Mouse (Mus musculus) erythroblast, embryonic 14.5 days (primary cell): ENCODE measurements around the gene Ptcd2. TPM values are rescaled to one million over a fixed set of nuclear protein-coding genes. Genes with fewer than 3 reads are reported as not detected.

Experiments used
- H3K27me3 ChIP-seq: 2 replicates; pipeline ENCODE4 v1.6.1; 2012; ENCODE audit warnings: inconsistent platforms; ENCODE audit not compliant: control insufficient read depth
- H3K36me3 ChIP-seq: 2 replicates; pipeline ENCODE4 v1.6.1; 2012; ENCODE audit warnings: mild to moderate bottlenecking, inconsistent platforms; ENCODE audit not compliant: control insufficient read depth
- H3K4me1 ChIP-seq: 2 replicates; pipeline ENCODE4 v1.6.1; 2012; ENCODE audit warnings: inconsistent platforms; ENCODE audit not compliant: control insufficient read depth
- H3K4me3 ChIP-seq: replicated peaks from 2 replicates; pipeline ENCODE3; 2012; ENCODE audit warnings: moderate library complexity, mild to moderate bottlenecking, inconsistent platforms
- H3K9me3 ChIP-seq: 2 replicates; pipeline ENCODE4 v1.6.1; 2012; ENCODE audit warnings: low read length, inconsistent platforms, mixed read lengths; ENCODE audit not compliant: control insufficient read depth
- GATA1 ChIP-seq: IDR thresholded peaks from 2 replicates; pipeline ENCODE4 v1.6.1; 2012; ENCODE audit warnings: low read length, inconsistent platforms, mixed read lengths
- TAL1 ChIP-seq: IDR thresholded peaks from 3 replicates; pipeline ENCODE4 v1.6.1; 2012; ENCODE audit warnings: low read length, inconsistent platforms, mixed read lengths
- polyA plus RNA-seq: library from polyadenylated mRNA; stranded (reverse); fragments of >175 nt; gene quantifications from 2 replicates; pipeline ENCODE4 v1.2.3, GENCODE M21; 2012

Ptcd2 gene
- polyA plus RNA-seq, 1 experiment: 0.82 TPM

DNA sequence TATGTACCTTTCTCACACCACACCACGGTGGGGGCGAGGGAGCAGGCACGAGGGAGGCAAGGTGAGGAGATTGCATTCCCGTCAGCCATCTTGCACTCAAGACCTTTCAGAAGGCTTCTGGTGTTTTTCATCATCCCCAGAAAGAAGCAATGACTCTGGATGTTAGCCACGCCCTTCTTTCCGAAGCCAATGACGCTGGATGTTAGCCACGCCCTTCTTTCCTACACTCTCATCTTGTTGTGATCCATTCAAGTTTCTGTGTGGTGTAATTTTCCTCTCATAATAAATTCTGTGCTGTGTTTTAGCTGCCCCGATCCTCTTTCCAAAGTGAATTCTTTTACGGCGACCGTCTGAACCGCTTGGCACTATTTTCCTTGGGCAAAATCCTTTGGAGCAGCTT lies 50.3 kb downstream of the Ptcd2 start:
- Histone ChIP-seq H3K4me1 (no peaks in the 10 kb centered on the region), H3K27me3 (no peaks in the 10 kb centered on the region), H3K36me3 (no peaks in the 10 kb centered on the region), H3K9me3 (no peaks in the 10 kb centered on the region; the same call in 1 of the 2 replicates), H3K4me3 (no peak overlapping the region)
- TF ChIP-seq TAL1: no peak
- no peak for TF ChIP-seq GATA1

DNA sequence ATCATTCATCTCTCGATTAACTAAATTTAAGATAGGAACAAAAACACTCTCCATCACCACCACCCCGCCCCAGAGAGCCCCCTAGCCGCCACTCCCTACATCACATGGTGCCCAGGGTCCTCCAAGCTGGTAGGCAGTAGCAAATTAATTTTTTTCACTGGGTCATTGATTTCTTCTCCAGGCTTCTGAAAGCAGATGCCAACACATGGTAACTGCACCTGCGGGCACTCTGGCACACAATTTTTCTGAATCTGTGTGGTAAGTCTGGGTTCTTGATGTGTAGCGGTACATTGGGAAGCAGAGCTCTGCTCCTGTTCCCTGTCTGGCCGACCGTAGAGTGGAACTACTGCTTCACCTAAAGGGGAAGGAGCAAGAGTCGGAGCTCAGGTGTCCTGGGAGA lies 53.7 kb downstream of the Ptcd2 start:
- TF ChIP-seq TAL1 (no peak), GATA1 (no peak)
- H3K36me3 ChIP-seq: no peaks in the 10 kb centered on the region
- H3K9me3 ChIP-seq: no peaks in the 10 kb centered on the region; the same call in 1 of the 2 replicates
- no peak overlapping the region for H3K4me3 ChIP-seq
- H3K27me3 ChIP-seq: no peaks in the 10 kb centered on the region
- no peaks in the 10 kb centered on the region for H3K4me1 ChIP-seq

DNA sequence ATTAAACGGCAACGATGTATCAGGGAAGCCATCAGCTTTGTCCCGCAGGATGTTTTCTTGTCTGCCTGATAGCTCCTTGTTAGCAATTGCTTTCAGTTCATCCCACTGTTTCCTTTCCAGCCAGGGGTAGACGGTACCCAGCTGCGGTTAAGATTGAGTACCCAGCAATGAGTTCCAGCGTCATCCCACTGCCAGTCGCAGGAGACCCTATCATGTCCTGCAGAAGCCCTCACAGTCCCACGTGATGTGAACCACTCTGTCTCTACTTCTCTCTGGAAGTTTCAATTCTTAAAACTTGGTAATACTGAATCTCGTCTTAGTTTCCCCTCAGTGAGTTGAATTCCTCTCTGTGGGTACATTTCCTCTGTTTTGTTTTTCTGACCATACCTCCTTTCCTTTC lies 56.7 kb downstream of the Ptcd2 start:
- no peaks in the 10 kb centered on the region for H3K36me3 ChIP-seq
- H3K4me1 ChIP-seq: no peaks in the 10 kb centered on the region
- TF ChIP-seq GATA1 (no peak), TAL1 (no peak)
- no peaks in the 10 kb centered on the region; the same call in 1 of the 2 replicates for H3K9me3 ChIP-seq
- H3K4me3 ChIP-seq: no peak overlapping the region
- H3K27me3 ChIP-seq: no peaks in the 10 kb centered on the region

DNA sequence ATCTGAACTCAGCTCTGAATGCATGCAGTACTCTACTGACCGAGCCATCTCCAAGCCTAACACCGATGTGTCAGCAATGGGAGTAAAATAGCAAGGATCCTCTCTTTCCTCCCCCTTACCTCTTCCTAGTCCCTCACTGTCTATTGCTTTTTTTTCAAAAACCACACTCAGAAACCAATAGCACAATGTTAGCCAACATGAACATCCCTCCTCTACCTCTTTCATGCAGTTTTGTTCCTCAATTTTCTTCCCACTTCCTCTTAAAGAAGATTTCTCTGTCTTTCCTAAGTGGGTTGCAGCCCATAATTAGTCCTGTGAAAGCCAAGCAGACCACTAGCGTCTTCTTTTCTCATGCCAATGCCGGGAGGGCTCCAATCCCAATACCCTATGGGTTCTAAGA lies 57.3 kb downstream of the Ptcd2 start:
- no peaks in the 10 kb centered on the region for H3K27me3 ChIP-seq
- no peaks in the 10 kb centered on the region for H3K9me3 ChIP-seq
- H3K36me3 ChIP-seq: no peaks in the 10 kb centered on the region
- no peaks in the 10 kb centered on the region for H3K4me1 ChIP-seq
- no peak overlapping the region for H3K4me3 ChIP-seq
- TF ChIP-seq GATA1: no peak
- TF ChIP-seq TAL1: no peak

DNA sequence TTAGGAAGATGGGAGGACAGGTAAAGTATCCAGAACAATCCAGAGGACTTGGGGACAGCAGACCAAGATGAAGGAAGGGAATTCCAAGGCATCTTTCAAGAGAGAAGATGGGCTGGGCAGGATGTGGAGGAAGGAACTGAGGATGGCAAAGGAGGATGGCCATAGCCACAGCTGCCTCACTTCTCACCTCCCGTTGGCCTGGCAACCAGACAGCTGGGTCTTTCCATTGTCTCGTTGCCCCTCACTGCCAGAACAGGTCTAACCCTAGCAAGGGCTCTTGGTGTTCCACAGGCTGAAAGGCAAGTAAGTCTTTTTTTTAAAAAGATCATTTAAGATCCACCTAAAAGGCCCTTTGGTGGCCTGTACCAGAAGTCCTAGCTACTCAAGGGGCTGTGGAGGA lies 59.3 kb downstream of the Ptcd2 start:
- TF ChIP-seq TAL1 (no peak), GATA1 (no peak)
- no peaks in the 10 kb centered on the region for H3K9me3 ChIP-seq

DNA sequence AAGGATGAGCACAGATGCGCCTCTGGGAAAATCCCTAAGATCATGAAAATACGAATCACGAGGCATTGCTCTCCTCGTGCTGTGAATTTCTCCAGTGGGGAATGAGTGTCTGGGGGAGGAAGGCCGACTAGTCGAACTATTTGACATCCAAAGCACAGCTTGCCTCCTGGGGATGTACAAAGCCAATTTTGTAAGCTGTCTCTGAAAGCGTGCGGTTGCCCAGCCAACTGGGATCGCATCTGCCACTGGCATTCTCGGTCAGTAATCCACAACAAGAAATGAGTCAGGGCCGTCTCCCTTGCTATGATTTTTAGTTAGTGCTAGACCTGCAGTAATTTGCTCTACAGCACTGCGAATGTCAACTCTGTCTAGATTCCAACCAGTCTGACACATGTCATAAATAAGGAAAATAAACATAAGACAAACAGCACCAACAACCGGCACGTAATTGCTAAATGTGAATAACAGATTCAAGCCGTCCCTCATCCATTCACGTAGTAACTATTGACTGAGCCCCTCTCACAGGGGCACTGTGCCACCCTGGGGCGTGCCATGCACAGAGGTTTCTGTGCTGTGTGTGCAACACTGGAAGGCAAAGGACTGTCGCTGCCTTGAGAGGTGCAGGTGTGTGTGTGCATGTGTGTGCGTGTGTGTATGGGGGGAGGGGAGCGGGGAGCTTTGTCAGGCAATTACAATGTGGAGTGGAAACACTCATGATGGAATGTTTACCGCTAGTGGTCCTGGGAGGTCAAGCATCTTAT lies 59.9 kb downstream of the Ptcd2 start:
- H3K4me1 ChIP-seq: no peaks in the 10 kb centered on the region
- H3K36me3 ChIP-seq: no peaks in the 10 kb centered on the region
- H3K9me3 ChIP-seq: no peaks in the 10 kb centered on the region
- TF ChIP-seq GATA1: no peak
- H3K27me3 ChIP-seq: no peaks in the 10 kb centered on the region
- no peak overlapping the region for H3K4me3 ChIP-seq

More for the DNA sequence above, 59.3 kb downstream of the Ptcd2 start:
- H3K36me3 ChIP-seq: no peaks in the 10 kb centered on the region
- no peaks in the 10 kb centered on the region for H3K27me3 ChIP-seq
- H3K4me1 ChIP-seq: no peaks in the 10 kb centered on the region
- no peak overlapping the region for H3K4me3 ChIP-seq

DNA sequence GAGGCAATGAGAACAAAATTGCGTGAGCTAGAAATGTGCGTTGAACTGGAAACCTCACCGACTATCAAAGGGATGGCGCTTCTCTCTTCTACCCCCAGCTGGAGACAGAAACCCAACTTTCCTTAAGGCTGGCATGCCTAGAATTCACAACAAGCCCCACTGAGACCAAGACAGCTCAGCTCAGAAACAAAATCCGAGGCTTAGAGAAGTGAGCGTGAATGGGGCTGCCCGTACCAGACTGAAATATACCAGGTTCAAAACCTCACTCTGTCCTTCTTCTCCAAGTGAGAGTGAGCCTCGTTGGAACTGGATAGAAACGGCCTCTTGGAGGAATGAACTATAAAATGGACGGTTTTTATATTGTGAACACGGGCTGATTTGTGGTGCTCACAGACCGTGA lies 60.6 kb downstream of the Ptcd2 start:
- Histone ChIP-seq H3K27me3 (no peaks in the 10 kb centered on the region), H3K36me3 (no peaks in the 10 kb centered on the region), H3K4me3 (no peak overlapping the region), H3K9me3 (no peaks in the 10 kb centered on the region), H3K4me1 (no peaks in the 10 kb centered on the region)
- TF ChIP-seq TAL1 (no peak), GATA1 (no peak)

DNA sequence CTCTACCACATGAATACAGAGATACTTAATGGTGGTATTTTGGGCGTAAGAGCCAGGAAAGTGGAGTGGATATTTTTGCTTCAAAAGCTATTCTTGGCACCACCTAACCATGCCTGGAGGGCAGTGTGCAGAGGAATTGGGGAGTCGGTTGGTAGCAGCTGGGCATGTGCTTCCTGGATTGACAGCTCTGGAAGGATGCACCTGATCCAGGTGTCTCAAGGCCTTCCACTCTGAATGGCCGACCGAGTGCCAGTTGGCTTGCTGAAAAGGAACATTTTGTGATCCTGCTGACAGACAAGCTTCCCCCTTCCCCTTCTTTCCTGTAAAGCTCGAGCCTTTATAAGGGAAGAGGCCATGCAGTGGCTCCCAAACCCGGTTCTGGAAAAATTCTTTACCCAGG lies 61.5 kb downstream of the Ptcd2 start:
- H3K4me1 ChIP-seq: no peaks in the 10 kb centered on the region
- H3K9me3 ChIP-seq: no peaks in the 10 kb centered on the region
- no peak overlapping the region for H3K4me3 ChIP-seq
- H3K27me3 ChIP-seq: no peaks in the 10 kb centered on the region
- TF ChIP-seq GATA1: no peak
- TF ChIP-seq TAL1: no peak
- H3K36me3 ChIP-seq: no peaks in the 10 kb centered on the region

DNA sequence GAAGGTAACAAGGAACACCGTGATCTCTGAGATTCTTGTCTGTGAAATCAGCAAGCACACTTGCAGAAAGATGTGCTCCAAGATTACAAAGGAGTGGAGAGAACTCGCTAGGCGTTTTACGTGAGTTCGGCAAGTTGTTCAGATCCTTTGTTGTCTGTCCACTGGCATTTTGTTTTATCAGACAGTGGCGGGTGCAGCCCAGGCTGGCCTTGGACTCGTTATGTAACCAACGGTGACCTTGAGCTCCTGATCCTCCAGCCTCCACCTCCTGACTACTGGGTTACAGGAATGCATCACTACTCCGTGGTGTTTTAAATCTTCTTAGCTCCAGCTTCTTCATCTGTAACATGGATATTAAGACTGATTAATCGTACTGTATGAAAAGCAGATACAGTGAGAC lies 65.2 kb downstream of the Ptcd2 start:
- no peak for TF ChIP-seq TAL1
- TF ChIP-seq GATA1: no peak
- no peaks in the 10 kb centered on the region for H3K4me1 ChIP-seq
- H3K9me3 ChIP-seq: no peaks in the 10 kb centered on the region

DNA sequence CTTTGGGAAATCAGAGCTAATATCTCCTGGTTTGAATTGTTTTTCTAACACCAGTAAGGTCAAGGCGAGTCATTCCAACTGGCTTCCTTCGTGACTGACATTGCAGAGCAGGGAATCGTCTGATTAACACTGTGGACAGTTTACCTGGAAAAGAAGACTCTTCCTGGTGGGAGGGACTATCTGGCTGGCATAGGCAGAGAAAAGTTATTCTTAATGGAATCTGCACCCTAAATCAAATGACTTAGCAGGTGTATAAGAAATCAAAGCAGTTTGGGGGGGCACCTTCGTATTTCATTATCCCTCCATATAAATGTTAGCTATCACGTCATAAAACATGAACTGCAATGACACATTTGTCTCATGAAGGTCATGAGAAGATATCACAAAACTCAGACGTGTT lies 66.0 kb downstream of the Ptcd2 start:
- Histone ChIP-seq H3K4me1 (no peaks in the 10 kb centered on the region), H3K4me3 (no peak overlapping the region), H3K9me3 (0 out of 2 replicates have a peak, but pooled peaks cover 2% of the 10 kb centered on the region), H3K36me3 (no peaks in the 10 kb centered on the region), H3K27me3 (no peaks in the 10 kb centered on the region)
- no peak for TF ChIP-seq TAL1
- TF ChIP-seq GATA1: no peak

More for the DNA sequence above, 65.2 kb downstream of the Ptcd2 start:
- no peaks in the 10 kb centered on the region for H3K36me3 ChIP-seq
- no peak overlapping the region for H3K4me3 ChIP-seq
- H3K27me3 ChIP-seq: no peaks in the 10 kb centered on the region
